Mouse (Mus musculus) stomach, postnatal 0 days (tissue): ENCODE results near the gene Mllt6. TPM values are rescaled to one million over a fixed set of nuclear protein-coding genes. Genes with fewer than 3 reads are reported as not detected.
"Not testable (repeated sequence)": the region's sequence is repeated elsewhere in the genome, so short reads cannot be mapped to it uniquely, and the experiment has no call there.

ENCODE experiments used
- ATAC-seq: fragments of 200-750 bp; cut with Nextera tagmentation; 2 replicates; pipeline ENCODE4 v1.8.0; 2017; ENCODE audit not compliant: low FRiP score, low TSS enrichment
- DNase-seq: peaks from one replicate; pipeline ENCODE4 v3.0.0-alpha.2; 2016; ENCODE audit warnings: low spot score
- H3K27ac ChIP-seq: fragments of 300-500 bp; sonication (generic); replicated peaks from 2 replicates; pipeline ENCODE4 v1.5.1; 2014; ENCODE audit warnings: mild to moderate bottlenecking, control low read depth
- H3K27me3 ChIP-seq: fragments of 300-500 bp; sonication (generic); 2 replicates; pipeline ENCODE4 v1.6.1; 2014; ENCODE audit warnings: low read length; ENCODE audit not compliant: control insufficient read depth, insufficient read depth
- H3K36me3 ChIP-seq: fragments of 300-500 bp; sonication (generic); 2 replicates; pipeline ENCODE4 v1.6.1; 2014; ENCODE audit warnings: low read length, mixed read lengths; ENCODE audit not compliant: control insufficient read depth, insufficient read depth
- H3K4me1 ChIP-seq: fragments of 300-500 bp; sonication (generic); replicated peaks from 2 replicates; pipeline ENCODE4 v1.6.1; 2014; ENCODE audit warnings: antibody characterized with exemption; ENCODE audit not compliant: control insufficient read depth, insufficient read depth
- H3K4me2 ChIP-seq: fragments of 300-500 bp; sonication (generic); replicated peaks from 2 replicates; pipeline ENCODE4 v1.6.1; 2014; ENCODE audit warnings: low read depth, mild to moderate bottlenecking, control low read depth, moderate library complexity
- H3K4me3 ChIP-seq: fragments of 300-500 bp; sonication (generic); 2 replicates; pipeline ENCODE4 v1.5.1; 2014; ENCODE audit warnings: low read depth, low read length, control low read depth
- H3K9ac ChIP-seq: fragments of 300-500 bp; sonication (generic); 2 replicates; pipeline ENCODE4 v1.6.1; 2014; ENCODE audit warnings: mild to moderate bottlenecking, low read length, control low read depth, mixed read lengths
- H3K9me3 ChIP-seq: fragments of 300-500 bp; sonication (generic); 2 replicates; pipeline ENCODE4 v1.6.1; 2016; ENCODE audit warnings: low read length; ENCODE audit not compliant: control insufficient read depth
- CTCF ChIP-seq: IDR thresholded peaks from 2 replicates; pipeline ENCODE4 v1.5.1; 2016; ENCODE audit warnings: antibody characterized with exemption, low read depth, mild to moderate bottlenecking, moderate library complexity
- EP300 ChIP-seq: optimal IDR thresholded peaks from 2 replicates; pipeline ENCODE3; 2016; ENCODE audit warnings: antibody characterized with exemption
- WGBS: fragments of 180-500 bp; shearing (Covaris S2); extraction: QIAGEN DNeasy Blood & Tissue Kit; methylation state at CpG from one replicate; pipeline ENCODE4 v1.1.7; 2014; 5-methylcytosine and 5-hydroxymethylcytosine counted together
- polyA plus RNA-seq: library from polyadenylated mRNA; unstranded; fragments of >200 nt; fragmentation: Nextera tagmentation; extraction: Ambion mirVana; gene quantifications from 2 replicates; pipeline ENCODE4 v1.2.1, GENCODE M21; 2015

Gene Mllt6
- polyA plus RNA-seq, 1 experiment from 2014 or later, result 1.1 TPM

DNA sequence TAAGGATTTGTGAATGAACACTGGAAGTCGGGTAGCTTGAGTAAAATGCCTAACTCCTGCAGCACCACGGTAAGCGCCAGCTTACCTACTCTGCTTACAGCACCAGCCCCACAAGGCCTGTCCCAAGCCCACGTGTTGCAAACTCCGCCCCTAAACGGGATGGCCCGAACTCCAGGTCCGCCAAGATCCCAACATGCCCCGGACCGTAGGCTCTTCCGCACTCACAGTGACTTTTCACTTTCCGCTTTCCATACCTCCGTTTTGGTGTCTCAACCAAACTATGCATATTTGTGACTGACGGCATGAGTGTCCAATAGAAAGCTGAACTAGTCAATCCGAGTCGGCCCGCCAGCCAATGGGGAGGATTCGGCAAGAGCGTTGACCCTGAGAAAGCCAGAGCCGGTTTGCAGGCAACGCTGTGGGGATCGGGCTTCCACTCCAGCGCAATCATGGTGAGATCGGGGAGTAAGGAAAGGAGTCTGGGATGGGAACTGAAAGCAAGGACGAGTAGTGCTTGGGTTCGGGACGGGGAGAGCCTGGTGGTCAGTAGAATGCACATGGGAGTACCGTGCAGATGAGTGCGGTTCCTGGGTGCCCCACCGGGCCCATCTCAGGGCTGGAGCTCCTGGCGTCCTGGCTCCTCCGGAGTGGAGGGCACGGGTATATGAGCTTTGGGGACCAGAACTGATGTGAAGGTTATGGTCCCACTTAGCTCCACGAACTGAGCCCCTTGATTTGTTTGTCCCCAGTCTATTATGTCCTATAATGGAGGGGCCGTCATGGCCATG lies 40.0 kb downstream of the Mllt6 start, which contains the start of gene Psmb3:
Gene Psmb3, plus strand, starts transcription at position 361 of the 788 bp plus-strand sequence.
- TF ChIP-seq CTCF (0 out of 2 replicates have a peak, but pooled peaks have one; percentile 1), EP300 (peak; percentile 83)
- 0% methylated on average over 35 of the region's 35 CpGs for WGBS
- ATAC-seq, result peak; percentile 90
- H3K4me2 ChIP-seq, result peak within 1 kb of the TSS; percentile 79
- no peaks in the 10 kb centered on the region for H3K27me3 ChIP-seq
- peak within 1 kb of the TSS; percentile 81 for H3K9ac ChIP-seq
- no peaks in the 10 kb centered on the region for H3K4me1 ChIP-seq
- peaks cover 3% of the 10 kb centered on the region for H3K36me3 ChIP-seq
- peak within 1 kb of the TSS; percentile 85 for H3K4me3 ChIP-seq
- peak; percentile 95 for DNase-seq
- H3K27ac ChIP-seq, result peak within 1 kb of the TSS; percentile 90
- no peaks in the 10 kb centered on the region for H3K9me3 ChIP-seq

DNA sequence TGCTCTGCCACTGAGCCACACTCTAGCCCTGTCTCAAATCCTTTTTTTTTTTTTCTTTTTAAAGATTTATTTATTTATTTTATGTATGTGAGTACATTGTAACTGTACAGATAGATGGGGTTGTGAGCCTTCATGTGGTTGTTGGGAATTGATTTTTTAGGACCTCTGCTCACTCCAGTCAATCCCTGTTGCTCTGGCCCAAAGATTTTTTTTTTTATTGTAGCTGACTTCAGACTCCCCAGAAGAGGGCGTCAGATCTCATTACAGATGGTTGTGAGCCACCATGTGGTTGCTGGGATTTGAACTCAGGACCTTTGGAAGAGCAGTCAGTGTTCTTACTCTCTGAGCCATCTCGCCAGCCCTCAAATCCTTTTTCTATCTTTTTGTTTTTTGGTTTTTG lies 46.9 kb downstream of the Mllt6 start:
- H3K36me3 ChIP-seq, result peaks cover 13% of the 10 kb centered on the region
- ATAC-seq, H3K9ac ChIP-seq, DNase-seq, H3K27ac ChIP-seq, H3K4me3 ChIP-seq, H3K4me1 ChIP-seq, H3K27me3 ChIP-seq, H3K4me2 ChIP-seq, H3K9me3 ChIP-seq: not testable (repeated sequence)
- WGBS, result 83% methylated on average over 2 of the region's 2 CpGs

DNA sequence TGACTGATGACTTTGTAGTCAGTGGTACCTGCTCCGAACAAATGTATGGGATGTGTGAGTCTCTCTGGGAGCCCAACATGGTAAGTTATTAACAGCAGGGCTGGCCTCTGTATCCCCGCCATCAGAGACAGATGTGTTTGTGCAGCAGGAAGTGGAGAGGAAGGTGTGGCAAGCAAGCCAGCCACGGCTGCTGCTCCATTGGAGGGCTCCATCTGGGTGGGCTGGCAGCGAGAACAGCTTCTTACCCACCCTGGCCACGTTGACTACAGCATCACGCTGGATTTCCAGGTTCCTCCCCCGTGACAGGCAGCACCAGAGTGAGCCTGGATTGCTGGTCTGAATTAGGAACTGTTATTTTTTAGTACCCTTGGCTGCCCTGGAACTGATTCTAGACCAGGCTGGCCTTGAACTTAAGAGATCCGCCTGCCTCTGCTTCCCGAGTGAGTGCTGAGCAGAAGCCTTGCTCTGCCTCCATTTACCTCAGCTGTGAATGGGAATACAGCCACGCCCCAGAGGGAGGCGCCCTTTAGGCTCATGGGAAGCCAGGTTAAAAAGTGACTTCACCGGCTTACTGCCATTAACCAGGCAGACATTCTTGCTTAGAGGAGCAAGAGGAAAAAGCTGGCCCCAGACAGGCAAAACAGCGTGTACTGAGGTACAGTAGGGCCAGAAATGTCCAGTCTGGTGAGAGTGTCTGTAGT lies 48.1 kb downstream of the Mllt6 start:
- no peak for DNase-seq
- peaks cover 13% of the 10 kb centered on the region; the same call in 1 of the 2 replicates for H3K36me3 ChIP-seq
- WGBS, result 74% methylated on average over 13 of the region's 13 CpGs

DNA sequence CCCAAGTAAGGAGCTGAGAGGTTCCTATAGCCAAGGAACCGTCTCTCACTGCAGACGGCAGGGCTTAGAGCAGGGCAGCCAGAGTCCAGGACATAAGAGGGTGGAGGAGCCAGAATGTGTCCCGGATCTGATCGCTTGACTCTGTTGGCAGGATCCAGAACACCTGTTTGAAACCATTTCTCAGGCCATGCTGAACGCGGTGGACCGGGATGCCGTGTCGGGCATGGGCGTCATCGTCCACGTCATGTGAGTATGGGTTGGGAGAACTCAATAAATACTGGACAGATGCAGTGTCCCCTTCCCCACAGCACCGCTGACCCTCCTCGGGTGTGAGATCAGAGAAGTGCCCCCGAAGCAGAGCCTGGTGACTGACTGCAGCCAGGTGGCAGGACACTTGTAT lies 49.1 kb downstream of the Mllt6 start:
- H3K9me3 ChIP-seq, result no peaks in the 10 kb centered on the region
- H3K36me3 ChIP-seq, result peaks cover 10% of the 10 kb centered on the region; the same call in 1 of the 2 replicates
- no peak overlapping the region for H3K4me2 ChIP-seq

More for the DNA sequence above, 48.1 kb downstream of the Mllt6 start:
- no peaks in the 10 kb centered on the region for H3K4me1 ChIP-seq
- TF ChIP-seq CTCF (no peak), EP300 (no peak)
- H3K9me3 ChIP-seq, result no peaks in the 10 kb centered on the region
- H3K27me3 ChIP-seq, result no peaks in the 10 kb centered on the region
- no peak overlapping the region for H3K27ac ChIP-seq
- no peak overlapping the region for H3K4me2 ChIP-seq
- no peak for ATAC-seq
- no peak overlapping the region for H3K4me3 ChIP-seq
- H3K9ac ChIP-seq, result no peak overlapping the region

DNA sequence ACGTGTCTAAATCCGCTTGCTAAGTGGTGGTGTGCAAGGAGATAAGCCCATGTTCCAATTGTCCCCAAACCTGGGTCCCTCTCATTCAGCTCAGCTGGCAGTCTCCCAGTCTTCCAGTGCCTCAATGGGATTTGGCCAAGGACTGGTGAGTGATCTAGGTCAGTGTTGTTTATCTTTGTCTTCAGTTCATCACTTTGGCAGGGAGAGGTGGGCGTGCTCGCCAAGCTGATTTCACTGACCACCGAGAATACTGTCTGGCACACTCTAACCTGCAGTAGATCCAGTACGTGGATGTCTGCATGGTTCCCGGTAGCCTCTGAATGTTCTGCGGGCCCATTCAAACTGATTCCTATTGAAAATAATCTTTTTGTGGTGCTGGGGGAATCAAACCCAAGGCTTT lies 50.7 kb downstream of the Mllt6 start:
- Histone ChIP-seq H3K27me3 (no peaks in the 10 kb centered on the region), H3K9ac (no peak overlapping the region), H3K4me3 (no peak overlapping the region), H3K4me2 (no peak overlapping the region), H3K4me1 (no peaks in the 10 kb centered on the region), H3K27ac (no peak overlapping the region), H3K9me3 (no peaks in the 10 kb centered on the region), H3K36me3 (peaks cover 10% of the 10 kb centered on the region; the same call in 1 of the 2 replicates)
- no peak for DNase-seq
- no peak for TF ChIP-seq EP300
- TF ChIP-seq CTCF, result no peak
- WGBS, result 81% methylated on average over 8 of the region's 8 CpGs
- no peak for ATAC-seq

More for the DNA sequence above, 49.1 kb downstream of the Mllt6 start:
- Histone ChIP-seq H3K27me3 (no peaks in the 10 kb centered on the region), H3K4me3 (no peak overlapping the region), H3K9ac (no peak overlapping the region), H3K4me1 (no peaks in the 10 kb centered on the region), H3K27ac (no peak overlapping the region)
- ATAC-seq, result no peak
- WGBS, result 92% methylated on average over 15 of the region's 15 CpGs
- TF ChIP-seq CTCF (no peak), EP300 (no peak)
- no peak for DNase-seq

DNA sequence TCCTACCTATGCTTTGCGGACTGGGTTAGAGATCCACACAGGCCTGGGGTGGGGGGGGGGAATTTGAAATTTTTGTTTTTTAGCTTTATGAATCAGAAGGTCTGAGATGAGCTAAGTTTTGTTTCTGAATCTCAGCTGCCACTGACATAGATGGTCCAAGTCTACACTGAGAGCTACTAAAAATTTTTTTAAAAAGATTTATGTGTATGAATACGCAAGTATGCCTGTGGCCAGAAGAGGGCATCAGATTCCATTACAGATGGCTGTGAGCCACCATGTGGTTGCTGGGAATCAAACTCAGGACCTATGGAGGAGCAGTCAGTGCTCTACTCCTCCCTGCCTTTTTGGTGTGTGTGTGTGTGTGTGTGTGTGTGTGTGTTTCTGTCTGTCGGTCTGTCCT lies 51.1 kb downstream of the Mllt6 start:
- 98% methylated on average over 3 of the region's 3 CpGs for WGBS

More for the DNA sequence above, 51.1 kb downstream of the Mllt6 start:
- TF ChIP-seq CTCF (peak; percentile 53), EP300 (no peak)
- Histone ChIP-seq H3K9me3 (no peaks in the 10 kb centered on the region), H3K36me3 (peaks cover 13% of the 10 kb centered on the region), H3K27ac (no peak overlapping the region), H3K27me3 (no peaks in the 10 kb centered on the region), H3K9ac (no peak overlapping the region), H3K4me3 (no peak overlapping the region), H3K4me2 (no peak overlapping the region), H3K4me1 (no peaks in the 10 kb centered on the region)
- ATAC-seq (no peak), DNase-seq (no peak)
